Mouse (Mus musculus) midbrain, embryonic 15.5 days (tissue): ENCODE measurements around the gene Kcnip2. TPM values are rescaled to one million over a fixed set of nuclear protein-coding genes. Genes with fewer than 3 reads are reported as not detected.
"Not testable (repeated sequence)": the region's sequence is repeated elsewhere in the genome, so short reads cannot be mapped to it uniquely, and the experiment has no call there.

Experiments
- ATAC-seq: fragments of 200-750 bp; cut with Nextera tagmentation; replicated peaks from 2 replicates; pipeline ENCODE4 v1.8.0; 2017; ENCODE audit warnings: moderate TSS enrichment
- H3K27ac ChIP-seq: fragments of 300-500 bp; sonication (generic); 2 replicates; pipeline ENCODE4 v1.5.1; 2015; ENCODE audit warnings: mild to moderate bottlenecking, inconsistent platforms
- H3K27me3 ChIP-seq: fragments of 300-500 bp; sonication (generic); replicated peaks from 2 replicates; pipeline ENCODE4 v1.6.1; 2015; ENCODE audit warnings: inconsistent platforms
- H3K36me3 ChIP-seq: fragments of 300-500 bp; sonication (generic); replicated peaks from 2 replicates; pipeline ENCODE4 v1.6.1; 2015; ENCODE audit warnings: inconsistent platforms
- H3K4me1 ChIP-seq: fragments of 300-500 bp; sonication (generic); 2 replicates; pipeline ENCODE4 v1.6.1; 2015; ENCODE audit warnings: inconsistent platforms
- H3K4me2 ChIP-seq: fragments of 300-500 bp; sonication (generic); 2 replicates; pipeline ENCODE4 v1.6.1; 2015; ENCODE audit warnings: inconsistent platforms, mild to moderate bottlenecking, moderate library complexity
- H3K4me3 ChIP-seq: fragments of 300-500 bp; sonication (generic); 2 replicates; pipeline ENCODE4 v1.5.1; 2015; ENCODE audit warnings: mild to moderate bottlenecking, inconsistent platforms
- H3K9ac ChIP-seq: fragments of 300-500 bp; sonication (generic); 2 replicates; pipeline ENCODE4 v1.6.1; 2015; ENCODE audit warnings: mild to moderate bottlenecking, inconsistent platforms
- H3K9me3 ChIP-seq: fragments of 300-500 bp; sonication (generic); 2 replicates; pipeline ENCODE4 v1.6.1; 2016; ENCODE audit warnings: inconsistent platforms
- WGBS: fragments of 180-500 bp; shearing (Covaris S2); methylation state at CpG from one replicate; pipeline ENCODE4 v1.1.7; 2015; ENCODE audit warnings: mixed read lengths; 5-methylcytosine and 5-hydroxymethylcytosine counted together
- polyA plus RNA-seq: library from polyadenylated mRNA; unstranded; fragments of >200 nt; fragmentation: Nextera tagmentation; extraction: Ambion mirVana; gene quantifications from 2 replicates; pipeline ENCODE4 v1.2.1, GENCODE M21; 2015

Gene Kcnip2
- polyA plus RNA-seq, 1 experiment from 2014 or later, result 7.0 TPM

- WGBS, result 92% methylated on average over 6 of the region's 6 CpGs
Observed at GRCm38 (mm10) chr19:45805817-45806216, 10.0 kb downstream of the Kcnip2 start.

GRCm38 (mm10) chr19:45804593-45805368 lies 11.1 kb downstream of the Kcnip2 start:
- peaks cover 11% of the 10 kb centered on the region; the same call in 1 of the 2 replicates for H3K4me1 ChIP-seq
- H3K9me3 ChIP-seq, result no peaks in the 10 kb centered on the region
- no peaks in the 10 kb centered on the region for H3K27me3 ChIP-seq
- no peak overlapping the region for H3K4me3 ChIP-seq
- no peak overlapping the region for H3K27ac ChIP-seq
- H3K9ac ChIP-seq, result no peak overlapping the region
- ATAC-seq, result no peak; the same call in 1 of the 2 replicates
- no peak overlapping the region for H3K4me2 ChIP-seq
- H3K36me3 ChIP-seq, result no peaks in the 10 kb centered on the region
- 23% methylated on average over 12 of the region's 12 CpGs for WGBS

More at GRCm38 (mm10) chr19:45805817-45806216, 10.0 kb downstream of the Kcnip2 start:
- H3K9ac ChIP-seq, H3K27me3 ChIP-seq, H3K36me3 ChIP-seq, H3K4me3 ChIP-seq, H3K4me2 ChIP-seq, H3K27ac ChIP-seq, H3K9me3 ChIP-seq, ATAC-seq: not testable (repeated sequence)
- peaks cover 11% of the 10 kb centered on the region; the same call in 1 of the 2 replicates for H3K4me1 ChIP-seq

GRCm38 (mm10) chr19:45803408-45803807 lies 12.5 kb downstream of the Kcnip2 start:
- H3K4me2 ChIP-seq, result no peak overlapping the region
- no peaks in the 10 kb centered on the region for H3K36me3 ChIP-seq
- no peaks in the 10 kb centered on the region for H3K27me3 ChIP-seq
- WGBS, result 34% methylated on average over 4 of the region's 4 CpGs
- peaks cover 11% of the 10 kb centered on the region; the same call in 1 of the 2 replicates for H3K4me1 ChIP-seq
- ATAC-seq, result no peak
- no peak overlapping the region for H3K4me3 ChIP-seq
- H3K9ac ChIP-seq, result no peak overlapping the region
- no peaks in the 10 kb centered on the region for H3K9me3 ChIP-seq
- H3K27ac ChIP-seq, result no peak overlapping the region

GRCm38 (mm10) chr19:45802702-45803101 lies 13.2 kb downstream of the Kcnip2 start:
- H3K4me2 ChIP-seq, result no peak overlapping the region
- no peaks in the 10 kb centered on the region for H3K27me3 ChIP-seq
- H3K27ac ChIP-seq, result no peak overlapping the region
- H3K4me1 ChIP-seq, result peaks cover 11% of the 10 kb centered on the region; the same call in 1 of the 2 replicates
- WGBS, result 75% methylated on average over 4 of the region's 4 CpGs
- H3K9ac ChIP-seq, result no peak overlapping the region
- no peak overlapping the region for H3K4me3 ChIP-seq
- H3K36me3 ChIP-seq, result no peaks in the 10 kb centered on the region
- no peak for ATAC-seq
- H3K9me3 ChIP-seq, result no peaks in the 10 kb centered on the region

- ATAC-seq, result no peak
- WGBS, result 77% methylated on average over 15 of the region's 15 CpGs
- Histone ChIP-seq H3K4me2 (no peak overlapping the region), H3K4me1 (peaks cover 5% of the 10 kb centered on the region; the same call in 1 of the 2 replicates), H3K9ac (no peak overlapping the region), H3K27ac (no peak overlapping the region), H3K27me3 (no peaks in the 10 kb centered on the region), H3K9me3 (no peaks in the 10 kb centered on the region), H3K4me3 (no peak overlapping the region), H3K36me3 (no peaks in the 10 kb centered on the region)
Observed at GRCm38 (mm10) chr19:45796879-45797278, 19.0 kb downstream of the Kcnip2 start.

- ATAC-seq, result no peak
- peak overlapping the region; percentile 30 for H3K4me2 ChIP-seq
Observed at GRCm38 (mm10) chr19:45796061-45796556, 19.8 kb downstream of the Kcnip2 start.

GRCm38 (mm10) chr19:45795406-45795944 lies 20.4 kb downstream of the Kcnip2 start:
- WGBS, result 29% methylated on average over 15 of the region's 15 CpGs
- H3K9me3 ChIP-seq, result no peaks in the 10 kb centered on the region
- H3K9ac ChIP-seq, result no peak overlapping the region
- peak overlapping the region; percentile 30; the same call in 1 of the 2 replicates for H3K4me2 ChIP-seq
- no peak overlapping the region for H3K27ac ChIP-seq
- ATAC-seq, result no peak
- no peaks in the 10 kb centered on the region for H3K36me3 ChIP-seq
- peaks cover 5% of the 10 kb centered on the region; the same call in 1 of the 2 replicates for H3K4me1 ChIP-seq
- H3K27me3 ChIP-seq, result no peaks in the 10 kb centered on the region
- H3K4me3 ChIP-seq, result no peak overlapping the region

More at GRCm38 (mm10) chr19:45796061-45796556, 19.8 kb downstream of the Kcnip2 start:
- no peaks in the 10 kb centered on the region for H3K36me3 ChIP-seq
- no peaks in the 10 kb centered on the region for H3K9me3 ChIP-seq
- peaks cover 5% of the 10 kb centered on the region; the same call in 1 of the 2 replicates for H3K4me1 ChIP-seq
- H3K27me3 ChIP-seq, result no peaks in the 10 kb centered on the region
- H3K9ac ChIP-seq, result no peak overlapping the region
- H3K27ac ChIP-seq, result no peak overlapping the region
- 11% methylated on average over 15 of the region's 15 CpGs for WGBS
- 0 out of 2 replicates have a peak overlapping the region, but pooled peaks have one; percentile 8 for H3K4me3 ChIP-seq

- H3K4me1 ChIP-seq, result peaks cover 5% of the 10 kb centered on the region; the same call in 1 of the 2 replicates
- ATAC-seq, result no peak
- no peak overlapping the region for H3K9ac ChIP-seq
- no peak overlapping the region for H3K4me3 ChIP-seq
- H3K27me3 ChIP-seq, result no peaks in the 10 kb centered on the region
- 83% methylated on average over 6 of the region's 6 CpGs for WGBS
- H3K36me3 ChIP-seq, result no peaks in the 10 kb centered on the region
- H3K4me2 ChIP-seq, result no peak overlapping the region
- H3K27ac ChIP-seq, result no peak overlapping the region
- no peaks in the 10 kb centered on the region for H3K9me3 ChIP-seq
Observed at GRCm38 (mm10) chr19:45794718-45795117, 21.1 kb downstream of the Kcnip2 start.

- Histone ChIP-seq H3K27me3 (no peaks in the 10 kb centered on the region), H3K9me3 (no peaks in the 10 kb centered on the region), H3K9ac (no peak overlapping the region), H3K4me1 (peaks cover 5% of the 10 kb centered on the region; the same call in 1 of the 2 replicates), H3K36me3 (no peaks in the 10 kb centered on the region), H3K4me3 (no peak overlapping the region), H3K27ac (no peak overlapping the region), H3K4me2 (no peak overlapping the region)
- ATAC-seq, result no peak
- WGBS, result 89% methylated on average over 6 of the region's 6 CpGs
Observed at GRCm38 (mm10) chr19:45792404-45792803, 23.5 kb downstream of the Kcnip2 start.

GRCm38 (mm10) chr19:45789888-45790874 lies 25.7 kb downstream of the Kcnip2 start:
- Histone ChIP-seq H3K27ac (no peak overlapping the region), H3K9ac (no peak overlapping the region), H3K4me3 (no peak overlapping the region), H3K36me3 (no peaks in the 10 kb centered on the region), H3K4me1 (no peaks in the 10 kb centered on the region), H3K4me2 (no peak overlapping the region), H3K9me3 (no peaks in the 10 kb centered on the region), H3K27me3 (no peaks in the 10 kb centered on the region)
- no peak for ATAC-seq
- WGBS, result 77% methylated on average over 13 of the region's 13 CpGs

- H3K27me3 ChIP-seq, result no peaks in the 10 kb centered on the region
- no peak overlapping the region for H3K27ac ChIP-seq
- no peaks in the 10 kb centered on the region for H3K9me3 ChIP-seq
- H3K4me3 ChIP-seq, result no peak overlapping the region
- no peak for ATAC-seq
- no peak overlapping the region for H3K4me2 ChIP-seq
- WGBS, result 81% methylated on average over 7 of the region's 7 CpGs
- H3K9ac ChIP-seq, result no peak overlapping the region
- no peaks in the 10 kb centered on the region for H3K36me3 ChIP-seq
- no peaks in the 10 kb centered on the region for H3K4me1 ChIP-seq
Observed at GRCm38 (mm10) chr19:45789365-45789764, 26.5 kb downstream of the Kcnip2 start.
